Mouse (Mus musculus): ENCODE data around the gene Gm4884. TPM values are rescaled to one million over a fixed set of nuclear protein-coding genes. Genes with fewer than 3 reads are reported as not detected.
"Not testable (repeated sequence)": the region's sequence is repeated elsewhere in the genome, so short reads cannot be mapped to it uniquely, and the experiment has no call there.

The Gm4884 gene
- total RNA-seq (2022), result not detected

GRCm38 (mm10) chr7:41032419-41032818, at the start of gene Gm4884:
Gm4884 (plus strand) TSS chr7:41032719.
- DNase-seq (ENCODE audit: low spot score in 2 of 2), result not testable (repeated sequence)

- no peak for DNase-seq (ENCODE audit: low spot score in 2 of 2)
These were observed 45.3 kb upstream of the Gm4884 start, which contains the start of gene 4930433I11Rik for GRCm38 (mm10) chr7:40987243-40987642. 4930433I11Rik (plus strand) TSS chr7:40987543.

GRCm38 (mm10) chr7:41044058-41044457, 11.5 kb downstream of the Gm4884 start:
- DNase-seq (ENCODE audit: low spot score in 2 of 2), result not testable (repeated sequence)

Other genes starting within 250 kb of the Gm4884 start
- gene Vstm2b, start 134.4 kb upstream of the Gm4884 start, total RNA-seq (2022), result 10 to 100 TPM; 53.8 to 65.0 (median 60.4) TPM
- gene 4930433I11Rik, start 45.2 kb upstream of the Gm4884 start, total RNA-seq (2022), result not detected
- gene Gm5592, start 121.1 kb downstream of the Gm4884 start, total RNA-seq (2022), result not detected